Mouse (Mus musculus) thymus, adult 18-20 months (tissue): ENCODE data around the gene Tnfsf4.

ENCODE experiments used
- DNase-seq, 2 experiments: peaks; one replicate each; pipeline ENCODE4 v3.0.0; 2022; ENCODE audit warnings: mixed read lengths in 2 of 2

The Tnfsf4 gene

GRCm38 (mm10) chr1:161463388-161464085 lies 68.3 kb downstream of the Tnfsf4 start:
- DNase-seq, result no peak
